Mouse (Mus musculus) hindbrain, embryonic 16.5 days (tissue): Measurements from ENCODE around the gene Il12rb1. TPM values are rescaled to one million over a fixed set of nuclear protein-coding genes. Genes with fewer than 3 reads are reported as not detected.

Experiments used
- ATAC-seq: fragments of 200-750 bp; cut with Nextera tagmentation; 2 replicates; pipeline ENCODE4 v1.8.0; 2017; ENCODE audit warnings: moderate TSS enrichment, moderate library complexity
- H3K27ac ChIP-seq: fragments of 300-500 bp; sonication (generic); 2 replicates; pipeline ENCODE4 v1.5.1; 2014; ENCODE audit warnings: low read depth, mild to moderate bottlenecking, control low read depth, low read length, moderate library complexity
- H3K27me3 ChIP-seq: fragments of 300-500 bp; sonication (generic); replicated peaks from 2 replicates; pipeline ENCODE4 v1.6.1; 2014; ENCODE audit warnings: low read length; ENCODE audit not compliant: control insufficient read depth, insufficient read depth
- H3K36me3 ChIP-seq: fragments of 300-500 bp; sonication (generic); 2 replicates; pipeline ENCODE4 v1.6.1; 2014; ENCODE audit warnings: mild to moderate bottlenecking, low read length, moderate library complexity, mixed read lengths; ENCODE audit not compliant: control insufficient read depth, insufficient read depth
- H3K4me1 ChIP-seq: fragments of 300-500 bp; sonication (generic); 2 replicates; pipeline ENCODE4 v1.6.1; 2014; ENCODE audit warnings: low read depth, low read length; ENCODE audit not compliant: control insufficient read depth, insufficient read depth
- H3K4me2 ChIP-seq: fragments of 300-500 bp; sonication (generic); 2 replicates; pipeline ENCODE4 v1.6.1; 2014; ENCODE audit warnings: mild to moderate bottlenecking, low read length, control low read depth, moderate library complexity
- H3K4me3 ChIP-seq: fragments of 300-500 bp; sonication (generic); 2 replicates; pipeline ENCODE4 v1.5.1; 2014; ENCODE audit warnings: mild to moderate bottlenecking, low read length, control low read depth, moderate library complexity
- H3K9ac ChIP-seq: fragments of 300-500 bp; sonication (generic); 2 replicates; pipeline ENCODE4 v1.6.1; 2014; ENCODE audit warnings: low read depth, mild to moderate bottlenecking, control low read depth, low read length, moderate library complexity
- H3K9me3 ChIP-seq: fragments of 300-500 bp; sonication (generic); 2 replicates; pipeline ENCODE4 v1.6.1; 2014; ENCODE audit warnings: mild to moderate bottlenecking, low read length, moderate library complexity; ENCODE audit not compliant: control insufficient read depth
- WGBS: fragments of 180-500 bp; shearing (Covaris S2); extraction: QIAGEN DNeasy Blood & Tissue Kit; methylation state at CpG from one replicate; pipeline ENCODE4 v1.1.7; 2014; 5-methylcytosine and 5-hydroxymethylcytosine counted together
- polyA plus RNA-seq: library from polyadenylated mRNA; unstranded; fragments of >200 nt; fragmentation: Nextera tagmentation; extraction: Ambion mirVana; gene quantifications from 2 replicates; pipeline ENCODE4 v1.2.1, GENCODE M21; 2015

Il12rb1 gene
- polyA plus RNA-seq, 1 experiment from 2014 or later = 0.14 TPM

GRCm38 (mm10) chr8:70765838-70766570 lies 42.2 kb upstream of the Il12rb1 start:
- H3K4me2 ChIP-seq = peak overlapping the region; percentile 48
- peaks cover 26% of the 10 kb centered on the region for H3K36me3 ChIP-seq
- no peak overlapping the region for H3K27ac ChIP-seq
- no peaks in the 10 kb centered on the region for H3K27me3 ChIP-seq
- 2% methylated on average over 34 of the region's 34 CpGs for WGBS
- ATAC-seq = no peak
- peak overlapping the region; percentile 22 for H3K4me3 ChIP-seq
- no peaks in the 10 kb centered on the region for H3K9me3 ChIP-seq
- peaks cover 8% of the 10 kb centered on the region for H3K4me1 ChIP-seq
- H3K9ac ChIP-seq = peak overlapping the region; percentile 41

- peaks cover 34% of the 10 kb centered on the region for H3K36me3 ChIP-seq
- no peaks in the 10 kb centered on the region for H3K27me3 ChIP-seq
- H3K9me3 ChIP-seq = no peaks in the 10 kb centered on the region
- H3K4me1 ChIP-seq = peaks cover 8% of the 10 kb centered on the region
- peak overlapping the region; percentile 41 for H3K9ac ChIP-seq
- H3K4me3 ChIP-seq = peak overlapping the region; percentile 22
- ATAC-seq = no peak
- peak overlapping the region; percentile 48 for H3K4me2 ChIP-seq
- 7% methylated on average over 21 of the region's 21 CpGs for WGBS
- no peak overlapping the region for H3K27ac ChIP-seq
Observed at GRCm38 (mm10) chr8:70766571-70767440, 41.4 kb upstream of the Il12rb1 start.

GRCm38 (mm10) chr8:70767503-70767902 lies 40.7 kb upstream of the Il12rb1 start:
- H3K36me3 ChIP-seq = peaks cover 37% of the 10 kb centered on the region
- WGBS = 77% methylated on average over 6 of the region's 6 CpGs
- H3K9ac ChIP-seq = no peak overlapping the region
- H3K4me1 ChIP-seq = peaks cover 10% of the 10 kb centered on the region
- no peak overlapping the region for H3K27ac ChIP-seq
- H3K4me2 ChIP-seq = no peak overlapping the region
- ATAC-seq = no peak
- no peak overlapping the region for H3K4me3 ChIP-seq
- no peaks in the 10 kb centered on the region for H3K9me3 ChIP-seq
- H3K27me3 ChIP-seq = no peaks in the 10 kb centered on the region

GRCm38 (mm10) chr8:70768231-70768776 lies 39.9 kb upstream of the Il12rb1 start:
- no peak overlapping the region for H3K4me2 ChIP-seq
- H3K36me3 ChIP-seq = peaks cover 40% of the 10 kb centered on the region
- H3K9ac ChIP-seq = no peak overlapping the region
- H3K27ac ChIP-seq = no peak overlapping the region
- ATAC-seq = no peak
- no peak overlapping the region for H3K4me3 ChIP-seq
- H3K27me3 ChIP-seq = no peaks in the 10 kb centered on the region
- WGBS = 95% methylated on average over 32 of the region's 32 CpGs
- H3K9me3 ChIP-seq = no peaks in the 10 kb centered on the region
- peaks cover 18% of the 10 kb centered on the region for H3K4me1 ChIP-seq

- H3K36me3 ChIP-seq = peaks cover 41% of the 10 kb centered on the region
- ATAC-seq = peak; percentile 0
- whole genome bisulfite sequencing = 86% methylated on average over 16 of the region's 16 CpGs
Observed at GRCm38 (mm10) chr8:70768956-70769355, 39.3 kb upstream of the Il12rb1 start.

GRCm38 (mm10) chr8:70769359-70769758 lies 38.9 kb upstream of the Il12rb1 start:
- no peak overlapping the region for H3K4me2 ChIP-seq
- H3K4me3 ChIP-seq = no peak overlapping the region
- WGBS = 8% methylated on average over 26 of the region's 26 CpGs
- H3K9me3 ChIP-seq = no peaks in the 10 kb centered on the region
- no peak overlapping the region for H3K27ac ChIP-seq
- H3K9ac ChIP-seq = no peak overlapping the region; the same call in 1 of the 2 replicates
- peak; percentile 72 for ATAC-seq
- no peaks in the 10 kb centered on the region for H3K27me3 ChIP-seq
- peaks cover 41% of the 10 kb centered on the region for H3K36me3 ChIP-seq
- H3K4me1 ChIP-seq = peaks cover 28% of the 10 kb centered on the region

More at GRCm38 (mm10) chr8:70768956-70769355, 39.3 kb upstream of the Il12rb1 start:
- no peak overlapping the region for H3K4me2 ChIP-seq
- no peaks in the 10 kb centered on the region for H3K27me3 ChIP-seq
- H3K4me1 ChIP-seq = peaks cover 24% of the 10 kb centered on the region
- no peak overlapping the region for H3K4me3 ChIP-seq
- no peaks in the 10 kb centered on the region for H3K9me3 ChIP-seq
- H3K27ac ChIP-seq = no peak overlapping the region
- H3K9ac ChIP-seq = no peak overlapping the region

- Histone ChIP-seq H3K9ac (no peak overlapping the region; the same call in 1 of the 2 replicates), H3K4me1 (peaks cover 33% of the 10 kb centered on the region)
- 76% methylated on average over 12 of the region's 12 CpGs for WGBS
Observed at GRCm38 (mm10) chr8:70769858-70770257, 38.4 kb upstream of the Il12rb1 start.

GRCm38 (mm10) chr8:70770748-70771147 lies 37.5 kb upstream of the Il12rb1 start:
- peaks cover 41% of the 10 kb centered on the region for H3K36me3 ChIP-seq
- no peaks in the 10 kb centered on the region for H3K27me3 ChIP-seq
- WGBS = 95% methylated on average over 13 of the region's 13 CpGs
- 0 out of 2 replicates have a peak overlapping the region, but pooled peaks have one; percentile 9 for H3K9ac ChIP-seq
- no peak for ATAC-seq
- H3K4me1 ChIP-seq = peaks cover 42% of the 10 kb centered on the region
- H3K4me2 ChIP-seq = no peak overlapping the region
- H3K27ac ChIP-seq = no peak overlapping the region
- no peaks in the 10 kb centered on the region for H3K9me3 ChIP-seq
- no peak overlapping the region for H3K4me3 ChIP-seq

More at GRCm38 (mm10) chr8:70769858-70770257, 38.4 kb upstream of the Il12rb1 start:
- ATAC-seq = no peak
- Histone ChIP-seq H3K36me3 (peaks cover 41% of the 10 kb centered on the region), H3K4me3 (no peak overlapping the region), H3K4me2 (no peak overlapping the region), H3K9me3 (no peaks in the 10 kb centered on the region), H3K27ac (no peak overlapping the region; the same call in 1 of the 2 replicates), H3K27me3 (no peaks in the 10 kb centered on the region)

- H3K4me1 ChIP-seq = peaks cover 42% of the 10 kb centered on the region
- H3K4me3 ChIP-seq = no peak overlapping the region
- no peak overlapping the region for H3K4me2 ChIP-seq
- H3K27me3 ChIP-seq = no peaks in the 10 kb centered on the region
- H3K27ac ChIP-seq = no peak overlapping the region
- WGBS = 92% methylated on average over 6 of the region's 7 CpGs
- 0 out of 2 replicates have a peak overlapping the region, but pooled peaks have one; percentile 9 for H3K9ac ChIP-seq
- ATAC-seq = no peak
- H3K9me3 ChIP-seq = no peaks in the 10 kb centered on the region
- H3K36me3 ChIP-seq = peaks cover 41% of the 10 kb centered on the region
Observed at GRCm38 (mm10) chr8:70771217-70771616, 37.0 kb upstream of the Il12rb1 start.
